Mouse (Mus musculus): Measurements from ENCODE around the gene Ampd2. TPM values are rescaled to one million over a fixed set of nuclear protein-coding genes. Genes with fewer than 3 reads are reported as not detected.

Ampd2 gene
- polyA plus RNA-seq, 1 experiment, result 159 TPM

DNA sequence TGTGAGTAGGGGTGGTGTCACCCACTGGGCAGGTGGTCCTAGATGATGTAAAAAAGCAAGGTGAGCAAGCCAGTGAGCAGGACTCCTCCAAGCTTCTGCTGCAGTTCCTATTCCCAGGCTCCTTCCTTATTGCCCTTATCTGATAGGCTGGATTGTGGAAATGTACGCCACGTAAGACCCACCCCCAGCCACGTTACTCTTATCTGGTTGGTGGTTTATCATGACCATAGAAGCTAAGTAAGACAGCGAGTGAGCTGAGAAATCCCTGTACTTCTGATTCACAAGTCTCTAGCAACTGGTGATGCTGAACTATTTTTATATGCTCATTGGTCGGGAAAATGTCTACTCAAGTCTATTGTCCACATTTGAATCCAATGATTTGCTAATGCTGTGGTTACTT is 60.4 kb downstream of the Ampd2 start:
- 81% methylated on average over 5 of the region's 5 CpGs for WGBS
- no peak overlapping the region for H3K27ac ChIP-seq (ENCODE audit: control insufficient read depth, insufficient read depth, low read length)
- no peak overlapping the region for H3K4me3 ChIP-seq (ENCODE audit: control insufficient read depth, insufficient read depth, low read length)
- H3K4me1 ChIP-seq (replicated peaks; ENCODE audit: control insufficient read depth, insufficient read depth, low read length), result no peaks in the 10 kb centered on the region
- no peak for TF ChIP-seq POLR2A (IDR thresholded peaks at IDR 0.05; ENCODE audit: control insufficient read depth, extremely low read depth, insufficient read depth, low read length, poor library complexity)
- TF ChIP-seq CTCF (IDR thresholded peaks at IDR 0.05; ENCODE audit: borderline replicate concordance, control insufficient read depth, extremely low read depth, insufficient read depth, low read length, poor library complexity), result no peak
- H3K36me3 ChIP-seq (ENCODE audit: control insufficient read depth, insufficient read depth, low read length), result no peaks in the 10 kb centered on the region
- H3K27me3 ChIP-seq (ENCODE audit: control insufficient read depth, insufficient read depth, low read length), result no peaks in the 10 kb centered on the region
- DNase-seq, result no peak

DNA sequence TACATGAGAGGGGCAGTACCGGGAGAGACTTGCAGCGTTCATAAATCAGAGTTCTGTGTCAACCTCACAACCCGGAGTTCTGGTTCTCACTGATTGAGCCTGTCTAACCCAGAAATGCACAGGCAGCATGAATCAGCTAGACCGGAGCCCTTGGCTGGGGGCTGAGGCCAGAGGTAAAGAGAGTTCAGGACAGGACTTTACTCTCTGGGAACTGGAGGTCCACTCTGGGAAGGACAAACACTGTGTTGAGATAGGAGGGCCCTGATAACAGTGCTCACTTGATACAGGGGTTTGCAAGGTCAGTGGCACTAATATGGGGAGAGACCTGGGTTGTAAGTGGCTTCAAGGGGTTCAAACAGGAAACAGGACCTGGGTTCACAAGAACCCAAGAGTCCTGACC is 61.1 kb downstream of the Ampd2 start:
- DNase-seq, result no peak
- WGBS, result 66% methylated on average over 4 of the region's 4 CpGs
- Histone ChIP-seq H3K4me1 (replicated peaks; ENCODE audit: control insufficient read depth, insufficient read depth, low read length) (no peaks in the 10 kb centered on the region), H3K36me3 (ENCODE audit: control insufficient read depth, insufficient read depth, low read length) (no peaks in the 10 kb centered on the region), H3K4me3 (ENCODE audit: control insufficient read depth, insufficient read depth, low read length) (no peak overlapping the region), H3K27me3 (ENCODE audit: control insufficient read depth, insufficient read depth, low read length) (no peaks in the 10 kb centered on the region), H3K27ac (ENCODE audit: control insufficient read depth, insufficient read depth, low read length) (no peak overlapping the region)
- TF ChIP-seq POLR2A (IDR thresholded peaks at IDR 0.05; ENCODE audit: control insufficient read depth, extremely low read depth, insufficient read depth, low read length, poor library complexity) (no peak), CTCF (IDR thresholded peaks at IDR 0.05; ENCODE audit: borderline replicate concordance, control insufficient read depth, extremely low read depth, insufficient read depth, low read length, poor library complexity) (no peak)

Other genes with a start within 250 kb of the Ampd2 start
- gene Eps8l3, start 209.4 kb downstream of the Ampd2 start, polyA plus RNA-seq (2012; rRNA removed), result 0.32 and 0.34 TPM in 2 replicates
- 2.7 and 6.2 TPM in 2 replicates for gene Gstm5, start 190.8 kb downstream of the Ampd2 start, polyA plus RNA-seq (2012; rRNA removed)
- 2.1 and 5.3 TPM in 2 replicates for gene Gstm7, start 154.8 kb downstream of the Ampd2 start, polyA plus RNA-seq (2012; rRNA removed)
- 1.1 and 1.3 TPM in 2 replicates for gene Gstm6, start 142.9 kb downstream of the Ampd2 start, polyA plus RNA-seq (2012; rRNA removed)
- 1.2 and 1.3 TPM in 2 replicates for gene Gstm3, start 117.4 kb downstream of the Ampd2 start, polyA plus RNA-seq (2012; rRNA removed)
- 15.4 and 28.1 TPM in 2 replicates for gene Gstm2, start 100.2 kb downstream of the Ampd2 start, polyA plus RNA-seq (2012; rRNA removed)
- gene Gstm1, start 68.7 kb downstream of the Ampd2 start, polyA plus RNA-seq (2012; rRNA removed), result 93.0 and 124 TPM in 2 replicates
- 7.9 and 9.7 TPM in 2 replicates for gene Gstm4, start 41.8 kb downstream of the Ampd2 start, polyA plus RNA-seq (2012; rRNA removed)
- gene Gnat2, start 6.1 kb upstream of the Ampd2 start, polyA plus RNA-seq (2012; rRNA removed), result 0.27 and 0.32 TPM in 2 replicates
- gene Gnai3, start 59.5 kb upstream of the Ampd2 start, polyA plus RNA-seq (2012; rRNA removed), result 34.3 and 35.7 TPM in 2 replicates
- gene Gpr61, start 68.2 kb upstream of the Ampd2 start, polyA plus RNA-seq (2012; rRNA removed), result not detected in 2 replicates
- gene Amigo1, start 99.7 kb upstream of the Ampd2 start, polyA plus RNA-seq (2012; rRNA removed), result 10.8 and 11.2 TPM in 2 replicates
- gene Cyb561d1, start 114.6 kb upstream of the Ampd2 start, polyA plus RNA-seq (2012; rRNA removed), result 21.9 and 23.0 TPM in 2 replicates
- 38.0 and 38.8 TPM in 2 replicates for gene Atxn7l2, start 124.3 kb upstream of the Ampd2 start, polyA plus RNA-seq (2012; rRNA removed)
- 0.40 and 0.62 TPM in 2 replicates for gene Sypl2, start 140.0 kb upstream of the Ampd2 start, polyA plus RNA-seq (2012; rRNA removed)
- 57.5 and 71.3 TPM in 2 replicates for gene Psma5, start 170.3 kb upstream of the Ampd2 start, polyA plus RNA-seq (2012; rRNA removed)
- gene Sort1, start 197.4 kb upstream of the Ampd2 start, polyA plus RNA-seq (2012; rRNA removed), result 16.0 and 16.5 TPM in 2 replicates

Data from thymus, adult 2 months (tissue).